Mouse (Mus musculus): Measurements from ENCODE around the gene Tlr2. TPM values are rescaled to one million over a fixed set of nuclear protein-coding genes. Genes with fewer than 3 reads are reported as not detected.
"Not testable (repeated sequence)": the region's sequence is repeated elsewhere in the genome, so short reads cannot be mapped to it uniquely, and the experiment has no call there.

The Tlr2 gene
- total RNA-seq (2022), result 1 to 10 TPM in 2 of 4 experiments, under 1 TPM in 2; 0.70 to 4.9 (median 1.7) TPM

GRCm38 (mm10) chr3:83841095-83841850 lies at the start of gene Tlr2:
Gene Tlr2, minus strand, starts transcription at chr3:83841767.
- DNase-seq (ENCODE audit: low spot score in 2 of 2), result peak in 1 of 2 experiments; percentile 17

- no peak for DNase-seq (ENCODE audit: low spot score in 2 of 2)
Observed at GRCm38 (mm10) chr3:83885163-83885562, 43.6 kb upstream of the Tlr2 start.

- DNase-seq (ENCODE audit: low spot score in 2 of 2), result not testable (repeated sequence)
Observed at GRCm38 (mm10) chr3:83879261-83880050, 37.9 kb upstream of the Tlr2 start.

- DNase-seq (ENCODE audit: low spot score in 2 of 2), result no peak
Observed at GRCm38 (mm10) chr3:83878801-83879200, 37.2 kb upstream of the Tlr2 start.

GRCm38 (mm10) chr3:83876299-83876698 lies 34.7 kb upstream of the Tlr2 start:
- DNase-seq (ENCODE audit: low spot score in 2 of 2), result no peak

GRCm38 (mm10) chr3:83875078-83875477 lies 33.5 kb upstream of the Tlr2 start:
- DNase-seq (ENCODE audit: low spot score in 2 of 2), result not testable (repeated sequence)

- not testable (repeated sequence) for DNase-seq (ENCODE audit: low spot score in 2 of 2)
Observed at GRCm38 (mm10) chr3:83872853-83873252, 31.3 kb upstream of the Tlr2 start.

- not testable (repeated sequence) for DNase-seq (ENCODE audit: low spot score in 2 of 2)
Observed at GRCm38 (mm10) chr3:83871962-83872361, 30.4 kb upstream of the Tlr2 start.

- not testable (repeated sequence) for DNase-seq (ENCODE audit: low spot score in 2 of 2)
Observed at GRCm38 (mm10) chr3:83871559-83871958, 30.0 kb upstream of the Tlr2 start.

GRCm38 (mm10) chr3:83869776-83870175 lies 28.2 kb upstream of the Tlr2 start:
- DNase-seq (ENCODE audit: low spot score in 2 of 2), result no peak

- DNase-seq (ENCODE audit: low spot score in 2 of 2), result not testable (repeated sequence)
Observed at GRCm38 (mm10) chr3:83867026-83867425, 25.5 kb upstream of the Tlr2 start.

GRCm38 (mm10) chr3:83865216-83865615 lies 23.6 kb upstream of the Tlr2 start:
- DNase-seq (ENCODE audit: low spot score in 2 of 2), result no peak

- no peak for DNase-seq (ENCODE audit: low spot score in 2 of 2)
Observed at GRCm38 (mm10) chr3:83864064-83864548, 22.5 kb upstream of the Tlr2 start.

- DNase-seq (ENCODE audit: low spot score in 2 of 2), result peak; percentile 7 to 40
Observed at GRCm38 (mm10) chr3:83862956-83863355, 21.4 kb upstream of the Tlr2 start.

GRCm38 (mm10) chr3:83859595-83859994 lies 18.0 kb upstream of the Tlr2 start:
- DNase-seq (ENCODE audit: low spot score in 2 of 2), result no peak

GRCm38 (mm10) chr3:83859071-83859470 lies 17.5 kb upstream of the Tlr2 start:
- DNase-seq (ENCODE audit: low spot score in 2 of 2), result no peak

GRCm38 (mm10) chr3:83857621-83858020 lies 16.1 kb upstream of the Tlr2 start:
- no peak for DNase-seq (ENCODE audit: low spot score in 2 of 2)

GRCm38 (mm10) chr3:83855643-83856042 lies 14.1 kb upstream of the Tlr2 start:
- DNase-seq (ENCODE audit: low spot score in 2 of 2), result no peak

GRCm38 (mm10) chr3:83849341-83849740 lies 7.8 kb upstream of the Tlr2 start:
- DNase-seq (ENCODE audit: low spot score in 2 of 2), result no peak

- DNase-seq (ENCODE audit: low spot score in 2 of 2), result no peak
Observed at GRCm38 (mm10) chr3:83844766-83845520, 3.4 kb upstream of the Tlr2 start.

GRCm38 (mm10) chr3:83839477-83839876 lies 2.1 kb downstream of the Tlr2 start:
- DNase-seq (ENCODE audit: low spot score in 2 of 2), result no peak

GRCm38 (mm10) chr3:83836685-83837084 lies 4.9 kb downstream of the Tlr2 start:
- DNase-seq (ENCODE audit: low spot score in 2 of 2), result no peak

Measured in left cerebral cortex, adult 8-10 months (tissue).